ENCODE assay signal across 17 mouse cellular contexts in the genomic region with DNA sequence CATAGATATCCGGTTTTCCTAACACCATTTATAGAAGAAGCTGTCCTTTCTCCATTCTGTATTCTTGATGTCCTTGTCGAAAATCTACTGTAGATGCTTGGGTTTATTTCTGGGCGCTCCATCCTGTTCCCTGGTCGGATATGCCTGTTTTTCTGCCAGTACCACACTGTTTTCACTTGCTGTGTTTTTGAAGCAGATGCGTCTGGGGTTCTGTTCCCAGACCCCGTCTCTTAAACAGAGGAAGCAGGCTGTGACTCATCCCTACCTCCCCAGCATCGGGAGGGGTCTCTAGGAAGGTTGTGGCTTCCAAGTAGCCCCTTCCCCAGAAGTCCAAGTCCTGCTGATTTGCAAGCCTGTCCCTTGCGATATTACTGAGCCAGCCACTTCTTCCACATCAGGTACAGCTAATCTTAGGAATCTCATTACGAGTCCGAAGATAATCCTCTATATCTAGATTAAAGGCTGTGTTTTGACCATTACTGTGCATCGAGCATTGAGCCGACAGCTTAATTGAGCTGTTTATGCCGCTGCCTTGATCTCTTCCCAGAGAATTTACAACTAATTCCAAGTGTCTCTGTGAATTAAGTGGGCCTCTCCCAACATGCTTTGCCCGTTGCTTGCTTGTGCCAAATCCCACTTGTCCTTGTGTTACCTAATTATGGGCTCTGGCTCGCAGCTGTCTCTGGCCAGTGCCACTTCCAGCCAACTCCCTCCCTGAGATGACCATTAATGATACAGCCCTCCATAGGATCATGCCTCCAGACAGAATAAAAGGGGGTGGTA. TPM values are rescaled to one million over a fixed set of nuclear protein-coding genes. Genes with fewer than 3 reads are reported as not detected.
DNase-seq lines count a peak whose midpoint lies in the region; ATAC-seq and TF ChIP-seq lines count a peak whose summit lies in the region.
"Had no signal": no experiment of that assay in that cellular context is flagged by ENCODE, and none has a peak within 500 bp of the region (broad histone marks: within the 10 kb centered on the region; RNA-seq: fewer than 3 reads in every experiment).

No protein-coding gene starts in this region.

- 0 out of 2 replicates have a peak, but pooled peaks have one; percentile 28 for ATAC-seq in embryonic facial prominence, embryonic 14.5 days (ENCODE audit: low read depth)
- ATAC-seq in forebrain, embryonic 12.5 days (ENCODE audit: low FRiP score), result peak; percentile 51; the same call in 1 of the 2 replicates
- ATAC-seq in midbrain, postnatal 0 days (ENCODE audit: low FRiP score), result no peak
- no peak for ATAC-seq in erythroblast, adult 5-6 weeks (replicated peaks; ENCODE audit: low FRiP score, poor library complexity, severe bottlenecking)
- ATAC-seq in cerebellum, adult (ENCODE audit: insufficient number of reproducible peaks, low FRiP score, low TSS enrichment), result no peak
- ATAC-seq: activated CD4-positive, CD25-positive, alpha-beta regulatory T cell, adult 4 months had no signal

- no peaks in the 10 kb centered on the region for H3K27me3 ChIP-seq in embryonic facial prominence, embryonic 14.5 days (replicated peaks; ENCODE audit: control insufficient read depth, insufficient read depth, low read length)
- no peaks in the 10 kb centered on the region for H3K27me3 ChIP-seq in embryonic facial prominence, embryonic 10.5 days (replicated peaks; ENCODE audit: low read depth, poor library complexity, severe bottlenecking)
- H3K27me3 ChIP-seq in kidney, adult 2 months (replicated peaks; ENCODE audit: control insufficient read depth, insufficient read depth, low read length), result no peaks in the 10 kb centered on the region
- no peaks in the 10 kb centered on the region for H3K27me3 ChIP-seq in forebrain, embryonic 12.5 days
- no peaks in the 10 kb centered on the region for H3K27me3 ChIP-seq in midbrain, postnatal 0 days (ENCODE audit: insufficient read depth, low read length)
- H3K27me3 ChIP-seq: CH12.LX; embryonic facial prominence, embryonic 15.5 days had no signal

- DNase-seq in embryonic facial prominence, embryonic 14.5 days (ENCODE audit: low spot score), result peak; percentile 59
- no peak for DNase-seq in embryonic facial prominence, embryonic 10.5 days (ENCODE audit: low spot score)
- DNase-seq in kidney, postnatal 10 days, result peak; percentile 12
- DNase-seq in kidney, adult 2 months, result no peak
- DNase-seq in midbrain, postnatal 0 days (ENCODE audit: low spot score), result peak; percentile 75
- DNase-seq: cerebellum, adult 11 months; lung, adult 2 months; right cerebral cortex, postnatal 4 days; thymus, adult 18-20 months had no signal

- H3K4me2 ChIP-seq in embryonic facial prominence, embryonic 14.5 days (ENCODE audit: low read depth, low read length), result no peak overlapping the region
- H3K4me2 ChIP-seq in forebrain, embryonic 12.5 days, result no peak overlapping the region
- H3K4me2 ChIP-seq in midbrain, postnatal 0 days (ENCODE audit: low read depth, low read length, poor library complexity, severe bottlenecking), result no peak overlapping the region
- H3K4me2 ChIP-seq: embryonic facial prominence, embryonic 15.5 days had no signal

- no peak overlapping the region for H3K27ac ChIP-seq in embryonic facial prominence, embryonic 14.5 days (replicated peaks; ENCODE audit: low read depth, low read length)
- H3K27ac ChIP-seq in embryonic facial prominence, embryonic 10.5 days (replicated peaks), result no peak overlapping the region
- no peak overlapping the region for H3K27ac ChIP-seq in kidney, adult 2 months (ENCODE audit: insufficient read depth, low read depth, low read length)
- peak overlapping the region; percentile 76 for H3K27ac ChIP-seq in forebrain, embryonic 12.5 days
- no peak overlapping the region for H3K27ac ChIP-seq in midbrain, postnatal 0 days (ENCODE audit: low read depth, low read length)
- H3K27ac ChIP-seq: embryonic facial prominence, embryonic 15.5 days; layer of hippocampus, adult 2 months had no signal

- H3K4me1 ChIP-seq in embryonic facial prominence, embryonic 14.5 days (ENCODE audit: control insufficient read depth, insufficient read depth, low read length), result no peaks in the 10 kb centered on the region
- peaks cover 10% of the 10 kb centered on the region; the same call in 1 of the 2 replicates for H3K4me1 ChIP-seq in embryonic facial prominence, embryonic 10.5 days
- H3K4me1 ChIP-seq in kidney, adult 2 months (ENCODE audit: control insufficient read depth, insufficient read depth, low read length), result no peaks in the 10 kb centered on the region
- peaks cover 11% of the 10 kb centered on the region for H3K4me1 ChIP-seq in forebrain, embryonic 12.5 days
- H3K4me1 ChIP-seq in midbrain, postnatal 0 days (ENCODE audit: insufficient read depth, low read length), result no peaks in the 10 kb centered on the region
- H3K4me1 ChIP-seq: megakaryocyte, embryonic 14.5 days had no signal

- TF ChIP-seq POLR2A in kidney, adult 2 months (IDR thresholded peaks at IDR 0.05; ENCODE audit: low read depth, low read length), result no peak

- 55% methylated on average over 15 of the region's 15 CpGs for WGBS in embryonic facial prominence, embryonic 14.5 days
- 68% methylated on average over 15 of the region's 15 CpGs for WGBS in embryonic facial prominence, embryonic 10.5 days
- 70% methylated on average over 15 of the region's 15 CpGs for WGBS in kidney, adult 2 months
- WGBS in forebrain, embryonic 12.5 days, result 47% methylated on average over 15 of the region's 15 CpGs
- WGBS in midbrain, postnatal 0 days, result 47% methylated on average over 15 of the region's 15 CpGs

- no peak for TF ChIP-seq CTCF in kidney, adult 2 months (conservative IDR thresholded peaks at IDR 0.05; ENCODE audit: insufficient read depth, insufficient read length, low read depth, low read length)
- TF ChIP-seq CTCF in midbrain, postnatal 0 days (IDR thresholded peaks at IDR 0.05), result no peak

- H3K36me3 ChIP-seq in embryonic facial prominence, embryonic 14.5 days (ENCODE audit: control insufficient read depth, insufficient read depth, low read length), result no peaks in the 10 kb centered on the region
- H3K36me3 ChIP-seq in embryonic facial prominence, embryonic 10.5 days (replicated peaks), result no peaks in the 10 kb centered on the region
- H3K36me3 ChIP-seq in kidney, adult 2 months (ENCODE audit: control insufficient read depth, insufficient read depth, low read length), result no peaks in the 10 kb centered on the region
- H3K36me3 ChIP-seq in forebrain, embryonic 12.5 days (replicated peaks), result no peaks in the 10 kb centered on the region
- no peaks in the 10 kb centered on the region for H3K36me3 ChIP-seq in midbrain, postnatal 0 days (ENCODE audit: insufficient read depth, low read length)
- H3K36me3 ChIP-seq: embryonic facial prominence, embryonic 15.5 days had no signal

- no peak overlapping the region for H3K4me3 ChIP-seq in embryonic facial prominence, embryonic 14.5 days (ENCODE audit: low read depth, low read length)
- no peak overlapping the region for H3K4me3 ChIP-seq in embryonic facial prominence, embryonic 10.5 days
- H3K4me3 ChIP-seq in kidney, adult 2 months (ENCODE audit: insufficient read depth, low read depth, low read length), result no peak overlapping the region
- H3K4me3 ChIP-seq in forebrain, embryonic 12.5 days (replicated peaks), result no peak overlapping the region
- no peak overlapping the region for H3K4me3 ChIP-seq in midbrain, postnatal 0 days (ENCODE audit: low read depth, low read length)
- H3K4me3 ChIP-seq: embryonic facial prominence, embryonic 15.5 days; layer of hippocampus, adult 2 months; megakaryocyte, embryonic 14.5 days had no signal

- no peak overlapping the region for H3K9ac ChIP-seq in embryonic facial prominence, embryonic 14.5 days (ENCODE audit: low read depth, low read length)
- no peak overlapping the region for H3K9ac ChIP-seq in forebrain, embryonic 12.5 days
- no peak overlapping the region for H3K9ac ChIP-seq in midbrain, postnatal 0 days (replicated peaks; ENCODE audit: low read length, poor library complexity, severe bottlenecking)
- H3K9ac ChIP-seq: embryonic facial prominence, embryonic 15.5 days had no signal

- no peaks in the 10 kb centered on the region for H3K9me3 ChIP-seq in embryonic facial prominence, embryonic 14.5 days (ENCODE audit: control insufficient read depth, low read length)
- no peaks in the 10 kb centered on the region for H3K9me3 ChIP-seq in embryonic facial prominence, embryonic 10.5 days
- H3K9me3 ChIP-seq in forebrain, embryonic 12.5 days, result no peaks in the 10 kb centered on the region
- no peaks in the 10 kb centered on the region for H3K9me3 ChIP-seq in midbrain, postnatal 0 days (ENCODE audit: low read length)
- H3K9me3 ChIP-seq: embryonic facial prominence, embryonic 15.5 days had no signal

RNA-seq across cellular contexts. Expression of gene Shb, which starts 8.1 kb away (rescaled TPM):
- 9.7 and 11.3 TPM in 2 replicates for polyA plus RNA-seq in embryonic facial prominence, embryonic 14.5 days (2014; fragmentation: Nextera tagmentation; extraction: Ambion mirVana)
- 3.9 and 4.9 TPM in 2 replicates for polyA plus RNA-seq in embryonic facial prominence, embryonic 10.5 days (2016; fragmentation: Nextera tagmentation; extraction: Ambion mirVana)
- polyA plus RNA-seq in kidney, adult 2 months (2012; rRNA removed), result 57.1 and 59.4 TPM in 2 replicates
- polyA plus RNA-seq in forebrain, embryonic 12.5 days (2016; fragmentation: Nextera tagmentation; extraction: Ambion mirVana), result 10.4 and 13.6 TPM in 2 replicates
- total RNA-seq in midbrain, postnatal 0 days (2014; rRNA removed), result 18.1 and 21.9 TPM in 2 replicates
- 5.2 and 5.8 TPM in 2 replicates for polyA plus RNA-seq in midbrain, postnatal 0 days (2015; fragmentation: Nextera tagmentation; extraction: Ambion mirVana)
- total RNA-seq in erythroblast, adult 5-6 weeks (2015; ENCODE audit: low replicate concordance), result not detected in 2 replicates
- total RNA-seq in erythroblast, adult 5-6 weeks (2017; ENCODE audit: low replicate concordance), result 0.68 and 0.84 TPM in 2 replicates
- polyA plus RNA-seq: activated CD4-positive, CD25-positive, alpha-beta regulatory T cell, adult 4 months had no signal

Comparison
In these comparisons a context has a peak if more than half of its experiments do, and no peak if none do; other contexts are left out.
1. DNase-seq: peak in embryonic facial prominence, embryonic 14.5 days (single experiment), kidney, postnatal 10 days (single experiment) and midbrain, postnatal 0 days (single experiment); none in embryonic facial prominence, embryonic 10.5 days (single experiment) and kidney, adult 2 months (single experiment).
2. ATAC-seq: peak in embryonic facial prominence, embryonic 14.5 days (single experiment) and forebrain, embryonic 12.5 days (single experiment); none in midbrain, postnatal 0 days (single experiment), erythroblast, adult 5-6 weeks (single experiment) and cerebellum, adult (single experiment).